Mouse (Mus musculus): ENCODE measurements around the gene Ylpm1. TPM values are rescaled to one million over a fixed set of nuclear protein-coding genes. Genes with fewer than 3 reads are reported as not detected.

Gene Ylpm1
- total and polyA plus RNA-seq, 2 experiments, result 5.2 to 16.9 TPM

GRCm38 (mm10) chr12:85084257-85084656 lies 88.1 kb downstream of the Ylpm1 start:
- TF ChIP-seq CTCF (IDR thresholded peaks at IDR 0.05; ENCODE audit: low read depth, low read length) (no peak), POLR2A (IDR thresholded peaks at IDR 0.05; ENCODE audit: extremely low read depth, insufficient read depth, low read length) (no peak)
- H3K4me3 ChIP-seq (ENCODE audit: insufficient read depth, low read depth, low read length), result no peak overlapping the region
- no peak overlapping the region for H3K27ac ChIP-seq (replicated peaks; ENCODE audit: insufficient read depth, low read depth, low read length)
- no peaks in the 10 kb centered on the region for H3K27me3 ChIP-seq (ENCODE audit: control insufficient read depth, insufficient read depth, low read length)
- WGBS, result 69% methylated on average over 2 of the region's 2 CpGs
- no peak for DNase-seq (ENCODE audit: extremely low read depth, low read depth, low spot score)
- H3K9ac ChIP-seq (ENCODE audit: low read depth, low read length), result no peak overlapping the region
- H3K36me3 ChIP-seq (ENCODE audit: control insufficient read depth, insufficient read depth, low read length), result peaks cover 6% of the 10 kb centered on the region; the same call in 1 of the 2 replicates
- H3K79me2 ChIP-seq (ENCODE audit: control insufficient read depth, insufficient read depth, low read length), result no peaks in the 10 kb centered on the region
- no peaks in the 10 kb centered on the region for H3K4me1 ChIP-seq (ENCODE audit: control insufficient read depth, insufficient read depth, low read length)

GRCm38 (mm10) chr12:85084941-85085340 lies 88.8 kb downstream of the Ylpm1 start:
- Histone ChIP-seq H3K9ac (ENCODE audit: low read depth, low read length) (no peak overlapping the region), H3K36me3 (ENCODE audit: control insufficient read depth, insufficient read depth, low read length) (peaks cover 6% of the 10 kb centered on the region; the same call in 1 of the 2 replicates), H3K79me2 (ENCODE audit: control insufficient read depth, insufficient read depth, low read length) (no peaks in the 10 kb centered on the region), H3K4me3 (ENCODE audit: insufficient read depth, low read depth, low read length) (no peak overlapping the region), H3K27me3 (ENCODE audit: control insufficient read depth, insufficient read depth, low read length) (no peaks in the 10 kb centered on the region), H3K27ac (replicated peaks; ENCODE audit: insufficient read depth, low read depth, low read length) (no peak overlapping the region), H3K4me1 (ENCODE audit: control insufficient read depth, insufficient read depth, low read length) (no peaks in the 10 kb centered on the region)
- TF ChIP-seq POLR2A (IDR thresholded peaks at IDR 0.05; ENCODE audit: extremely low read depth, insufficient read depth, low read length), result no peak
- TF ChIP-seq CTCF (IDR thresholded peaks at IDR 0.05; ENCODE audit: low read depth, low read length), result no peak
- WGBS, result 88% methylated on average over 4 of the region's 4 CpGs
- DNase-seq (ENCODE audit: extremely low read depth, low read depth, low spot score), result no peak

- 97% methylated on average over 12 of the region's 12 CpGs for whole genome bisulfite sequencing
- no peak for DNase-seq (ENCODE audit: extremely low read depth, low read depth, low spot score)
- no peak overlapping the region for H3K27ac ChIP-seq (replicated peaks; ENCODE audit: insufficient read depth, low read depth, low read length)
- TF ChIP-seq POLR2A (IDR thresholded peaks at IDR 0.05; ENCODE audit: extremely low read depth, insufficient read depth, low read length) (no peak), CTCF (IDR thresholded peaks at IDR 0.05; ENCODE audit: low read depth, low read length) (no peak)
- no peaks in the 10 kb centered on the region for H3K4me1 ChIP-seq (ENCODE audit: control insufficient read depth, insufficient read depth, low read length)
- no peaks in the 10 kb centered on the region for H3K79me2 ChIP-seq (ENCODE audit: control insufficient read depth, insufficient read depth, low read length)
- H3K36me3 ChIP-seq (ENCODE audit: control insufficient read depth, insufficient read depth, low read length), result peaks cover 6% of the 10 kb centered on the region; the same call in 1 of the 2 replicates
- H3K27me3 ChIP-seq (ENCODE audit: control insufficient read depth, insufficient read depth, low read length), result no peaks in the 10 kb centered on the region
- H3K4me3 ChIP-seq (ENCODE audit: insufficient read depth, low read depth, low read length), result no peak overlapping the region
- no peak overlapping the region for H3K9ac ChIP-seq (ENCODE audit: low read depth, low read length)
These were observed 91.7 kb downstream of the Ylpm1 start for GRCm38 (mm10) chr12:85087845-85088244.

GRCm38 (mm10) chr12:85091190-85091589 lies 95.1 kb downstream of the Ylpm1 start:
- no peak overlapping the region for H3K9ac ChIP-seq (ENCODE audit: low read depth, low read length)
- no peak for TF ChIP-seq CTCF (IDR thresholded peaks at IDR 0.05; ENCODE audit: low read depth, low read length)
- TF ChIP-seq POLR2A (IDR thresholded peaks at IDR 0.05; ENCODE audit: extremely low read depth, insufficient read depth, low read length), result no peak
- no peak for DNase-seq (ENCODE audit: extremely low read depth, low read depth, low spot score)

GRCm38 (mm10) chr12:85092214-85092613 lies 96.1 kb downstream of the Ylpm1 start:
- TF ChIP-seq POLR2A (IDR thresholded peaks at IDR 0.05; ENCODE audit: extremely low read depth, insufficient read depth, low read length) (no peak), CTCF (IDR thresholded peaks at IDR 0.05; ENCODE audit: low read depth, low read length) (peak; percentile 74)
- WGBS, result 2% methylated on average over 3 of the region's 3 CpGs
- Histone ChIP-seq H3K4me3 (ENCODE audit: insufficient read depth, low read depth, low read length) (no peak overlapping the region), H3K4me1 (ENCODE audit: control insufficient read depth, insufficient read depth, low read length) (no peaks in the 10 kb centered on the region), H3K27me3 (ENCODE audit: control insufficient read depth, insufficient read depth, low read length) (no peaks in the 10 kb centered on the region), H3K27ac (replicated peaks; ENCODE audit: insufficient read depth, low read depth, low read length) (no peak overlapping the region), H3K79me2 (ENCODE audit: control insufficient read depth, insufficient read depth, low read length) (no peaks in the 10 kb centered on the region), H3K9ac (ENCODE audit: low read depth, low read length) (no peak overlapping the region), H3K36me3 (ENCODE audit: control insufficient read depth, insufficient read depth, low read length) (peaks cover 6% of the 10 kb centered on the region; the same call in 1 of the 2 replicates)
- DNase-seq (ENCODE audit: extremely low read depth, low read depth, low spot score), result peak; percentile 50

More at GRCm38 (mm10) chr12:85091190-85091589, 95.1 kb downstream of the Ylpm1 start:
- WGBS, result 87% methylated on average over 3 of the region's 3 CpGs
- Histone ChIP-seq H3K79me2 (ENCODE audit: control insufficient read depth, insufficient read depth, low read length) (no peaks in the 10 kb centered on the region), H3K36me3 (ENCODE audit: control insufficient read depth, insufficient read depth, low read length) (peaks cover 6% of the 10 kb centered on the region; the same call in 1 of the 2 replicates), H3K27ac (replicated peaks; ENCODE audit: insufficient read depth, low read depth, low read length) (no peak overlapping the region), H3K4me3 (ENCODE audit: insufficient read depth, low read depth, low read length) (no peak overlapping the region), H3K4me1 (ENCODE audit: control insufficient read depth, insufficient read depth, low read length) (no peaks in the 10 kb centered on the region), H3K27me3 (ENCODE audit: control insufficient read depth, insufficient read depth, low read length) (no peaks in the 10 kb centered on the region)

GRCm38 (mm10) chr12:85094010-85094409 lies 97.9 kb downstream of the Ylpm1 start:
- no peak for TF ChIP-seq POLR2A (IDR thresholded peaks at IDR 0.05; ENCODE audit: extremely low read depth, insufficient read depth, low read length)
- TF ChIP-seq CTCF (IDR thresholded peaks at IDR 0.05; ENCODE audit: low read depth, low read length), result no peak
- DNase-seq (ENCODE audit: extremely low read depth, low read depth, low spot score), result no peak
- H3K9ac ChIP-seq (ENCODE audit: low read depth, low read length), result no peak overlapping the region
- no peak overlapping the region for H3K4me3 ChIP-seq (ENCODE audit: insufficient read depth, low read depth, low read length)
- no peaks in the 10 kb centered on the region for H3K79me2 ChIP-seq (ENCODE audit: control insufficient read depth, insufficient read depth, low read length)
- no peak overlapping the region for H3K27ac ChIP-seq (replicated peaks; ENCODE audit: insufficient read depth, low read depth, low read length)
- H3K4me1 ChIP-seq (ENCODE audit: control insufficient read depth, insufficient read depth, low read length), result no peaks in the 10 kb centered on the region
- 54% methylated on average over 14 of the region's 14 CpGs for WGBS
- no peaks in the 10 kb centered on the region for H3K27me3 ChIP-seq (ENCODE audit: control insufficient read depth, insufficient read depth, low read length)
- H3K36me3 ChIP-seq (ENCODE audit: control insufficient read depth, insufficient read depth, low read length), result no peaks in the 10 kb centered on the region
